Mouse (Mus musculus) intestine, embryonic 15.5 days (tissue): ENCODE results near the gene Fxyd4. TPM values are rescaled to one million over a fixed set of nuclear protein-coding genes. Genes with fewer than 3 reads are reported as not detected.

Source experiments
- ATAC-seq: fragments of 200-750 bp; cut with Nextera tagmentation; 2 replicates; pipeline ENCODE4 v1.8.0; 2017; ENCODE audit warnings: moderate TSS enrichment, moderate library complexity
- H3K27ac ChIP-seq: fragments of 300-500 bp; sonication (generic); 2 replicates; pipeline ENCODE4 v1.5.1; 2015; ENCODE audit warnings: mild to moderate bottlenecking, inconsistent platforms
- H3K27me3 ChIP-seq: fragments of 300-500 bp; sonication (generic); replicated peaks from 2 replicates; pipeline ENCODE4 v1.6.1; 2015; ENCODE audit warnings: inconsistent platforms
- H3K36me3 ChIP-seq: fragments of 300-500 bp; sonication (generic); 2 replicates; pipeline ENCODE4 v1.6.1; 2015; ENCODE audit warnings: inconsistent platforms
- H3K4me1 ChIP-seq: fragments of 300-500 bp; sonication (generic); replicated peaks from 2 replicates; pipeline ENCODE4 v1.6.1; 2015; ENCODE audit warnings: inconsistent platforms
- H3K4me2 ChIP-seq: fragments of 300-500 bp; sonication (generic); replicated peaks from 2 replicates; pipeline ENCODE4 v1.6.1; 2015; ENCODE audit warnings: mild to moderate bottlenecking, inconsistent platforms
- H3K4me3 ChIP-seq: fragments of 300-500 bp; sonication (generic); replicated peaks from 2 replicates; pipeline ENCODE4 v1.5.1; 2015; ENCODE audit warnings: inconsistent platforms
- H3K9ac ChIP-seq: fragments of 300-500 bp; sonication (generic); 2 replicates; pipeline ENCODE4 v1.6.1; 2015; ENCODE audit warnings: inconsistent platforms
- H3K9me3 ChIP-seq: fragments of 300-500 bp; sonication (generic); 2 replicates; pipeline ENCODE4 v1.6.1; 2016; ENCODE audit warnings: inconsistent platforms
- WGBS: fragments of 180-500 bp; shearing (Covaris S2); methylation state at CpG from one replicate; pipeline ENCODE4 v1.1.7; 2015; 5-methylcytosine and 5-hydroxymethylcytosine counted together
- polyA plus RNA-seq: library from polyadenylated mRNA; unstranded; fragments of >200 nt; fragmentation: Nextera tagmentation; extraction: Ambion mirVana; gene quantifications from 2 replicates; pipeline ENCODE4 v1.2.1, GENCODE M21; 2015

The Fxyd4 gene
- polyA plus RNA-seq, 1 experiment from 2014 or later = 1.8 TPM

DNA sequence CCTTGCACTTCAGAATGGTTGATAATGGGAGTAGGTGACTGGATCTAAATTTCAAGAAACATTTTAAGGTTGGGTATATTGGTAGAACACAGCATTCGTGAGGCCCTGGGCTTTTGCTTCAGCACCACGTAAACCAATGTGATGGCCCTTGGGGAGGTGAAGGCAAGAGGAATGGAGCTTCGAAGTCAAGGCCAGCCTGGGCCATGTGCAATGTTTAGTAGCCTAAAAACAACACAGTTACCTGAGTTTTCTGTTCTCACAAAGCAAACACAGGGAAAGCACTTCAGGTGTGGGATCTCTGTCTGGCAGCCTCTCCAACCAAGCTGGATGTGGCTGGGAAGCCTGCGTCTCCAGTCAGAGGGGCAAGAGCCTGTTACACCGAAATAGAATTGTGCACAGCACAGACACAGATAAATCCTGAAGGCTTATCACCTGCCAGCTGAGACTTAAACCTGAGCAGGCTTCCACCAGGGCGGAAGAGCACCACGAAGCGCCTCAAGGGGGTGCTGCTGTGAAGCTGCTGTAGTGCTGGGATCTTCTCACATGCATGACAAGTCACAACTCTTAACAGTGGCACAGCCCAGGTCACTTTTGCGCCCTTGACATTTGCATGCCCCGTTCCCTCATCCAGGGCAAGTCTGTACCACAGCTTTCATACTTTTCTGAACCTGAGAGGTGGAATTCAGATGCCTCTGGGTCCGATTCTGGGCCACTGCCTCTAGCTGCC is 5.0 kb downstream of the Fxyd4 start:
- 48% methylated on average over 11 of the region's 11 CpGs for WGBS

GRCm38 (mm10) chr6:117929945-117930655 is 7.4 kb downstream of the Fxyd4 start:
- no peak overlapping the region for H3K27ac ChIP-seq
- H3K4me3 ChIP-seq = no peak overlapping the region
- no peaks in the 10 kb centered on the region for H3K27me3 ChIP-seq
- 0 out of 2 replicates have a peak, but pooled peaks have one; percentile 10 for ATAC-seq
- H3K4me2 ChIP-seq = no peak overlapping the region
- WGBS = 92% methylated on average over 3 of the region's 3 CpGs
- no peaks in the 10 kb centered on the region for H3K9me3 ChIP-seq
- H3K36me3 ChIP-seq = peaks cover 14% of the 10 kb centered on the region; the same call in 1 of the 2 replicates
- H3K4me1 ChIP-seq = no peaks in the 10 kb centered on the region
- no peak overlapping the region for H3K9ac ChIP-seq

More for the DNA sequence above, 5.0 kb downstream of the Fxyd4 start:
- Histone ChIP-seq H3K9ac (no peak overlapping the region), H3K4me1 (no peaks in the 10 kb centered on the region), H3K4me3 (no peak overlapping the region), H3K27ac (no peak overlapping the region), H3K9me3 (no peaks in the 10 kb centered on the region), H3K4me2 (no peak overlapping the region), H3K27me3 (no peaks in the 10 kb centered on the region), H3K36me3 (peaks cover 4% of the 10 kb centered on the region; the same call in 1 of the 2 replicates)
- ATAC-seq = 0 out of 2 replicates have a peak, but pooled peaks have one; percentile 50

GRCm38 (mm10) chr6:117928746-117929145 is 8.7 kb downstream of the Fxyd4 start:
- Histone ChIP-seq H3K9me3 (no peaks in the 10 kb centered on the region), H3K27ac (no peak overlapping the region), H3K36me3 (peaks cover 14% of the 10 kb centered on the region; the same call in 1 of the 2 replicates), H3K27me3 (no peaks in the 10 kb centered on the region), H3K4me1 (no peaks in the 10 kb centered on the region), H3K4me2 (no peak overlapping the region), H3K4me3 (no peak overlapping the region), H3K9ac (no peak overlapping the region)
- WGBS = 89% methylated on average over 5 of the region's 5 CpGs
- no peak for ATAC-seq

DNA sequence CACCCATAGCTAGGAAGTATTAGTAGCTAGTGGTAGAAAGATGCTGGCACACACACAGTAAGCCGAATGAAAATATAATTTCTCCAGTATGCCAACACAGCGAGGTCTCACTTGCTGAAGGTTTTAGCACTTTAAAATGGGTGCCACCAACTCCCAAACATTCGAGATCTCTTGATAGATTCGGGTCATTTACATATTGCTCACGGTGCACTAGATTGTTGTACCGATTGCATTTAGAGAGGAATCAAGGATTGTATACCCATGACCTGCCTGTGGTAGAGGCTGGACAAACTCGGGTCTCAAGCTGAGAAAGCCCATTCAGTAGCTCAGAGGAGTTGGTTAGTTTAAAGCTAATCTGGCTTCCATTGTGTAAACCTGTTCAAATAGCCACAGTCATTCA is 9.5 kb downstream of the Fxyd4 start:
- no peak overlapping the region for H3K4me3 ChIP-seq
- H3K4me1 ChIP-seq = no peaks in the 10 kb centered on the region
- no peaks in the 10 kb centered on the region for H3K27me3 ChIP-seq
- no peak for ATAC-seq
- no peak overlapping the region for H3K9ac ChIP-seq
- H3K4me2 ChIP-seq = no peak overlapping the region
- H3K27ac ChIP-seq = no peak overlapping the region
- WGBS = 90% methylated on average over 7 of the region's 7 CpGs
- H3K9me3 ChIP-seq = no peaks in the 10 kb centered on the region
- peaks cover 14% of the 10 kb centered on the region; the same call in 1 of the 2 replicates for H3K36me3 ChIP-seq

DNA sequence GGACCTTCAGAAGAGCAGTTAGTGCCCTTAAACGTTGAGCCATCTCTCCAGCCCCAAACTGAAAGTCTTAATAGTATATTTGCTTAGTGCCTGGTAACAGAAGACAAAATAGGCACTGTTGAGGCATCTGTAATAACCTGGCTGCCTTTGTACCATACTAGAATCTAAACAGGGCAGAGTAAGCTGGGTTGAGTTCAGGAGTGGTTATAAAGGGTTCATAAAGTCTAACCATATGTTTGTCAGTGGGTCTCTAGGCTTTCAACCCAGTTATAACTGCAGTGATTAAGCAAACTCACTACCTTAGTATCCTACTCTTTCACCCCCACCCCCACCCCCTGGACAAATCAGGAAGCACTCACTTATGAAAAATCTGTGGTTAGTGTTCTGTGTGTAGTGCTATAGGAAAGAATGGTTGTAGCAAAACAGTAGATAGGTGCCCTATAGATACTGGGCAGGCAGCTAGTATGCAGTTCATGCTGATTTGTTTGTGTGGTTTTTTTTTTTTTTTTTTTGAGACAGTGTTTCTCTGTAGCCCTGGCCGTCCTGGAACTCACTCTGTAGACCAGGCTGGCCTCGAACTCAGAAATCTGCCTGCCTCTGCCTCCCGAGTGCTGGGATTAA is 10.5 kb downstream of the Fxyd4 start:
- no peaks in the 10 kb centered on the region for H3K27me3 ChIP-seq
- ATAC-seq = peak; percentile 20; the same call in 1 of the 2 replicates
- whole genome bisulfite sequencing = 71% methylated on average over 4 of the region's 4 CpGs
- H3K36me3 ChIP-seq = peaks cover 14% of the 10 kb centered on the region; the same call in 1 of the 2 replicates
- no peaks in the 10 kb centered on the region for H3K9me3 ChIP-seq
- no peak overlapping the region for H3K4me3 ChIP-seq
- H3K4me1 ChIP-seq = no peaks in the 10 kb centered on the region
- no peak overlapping the region for H3K27ac ChIP-seq
- no peak overlapping the region for H3K9ac ChIP-seq
- H3K4me2 ChIP-seq = no peak overlapping the region

GRCm38 (mm10) chr6:117922041-117922440 is 15.5 kb downstream of the Fxyd4 start:
- ATAC-seq = no peak
- Histone ChIP-seq H3K27ac (no peak overlapping the region), H3K9me3 (no peaks in the 10 kb centered on the region), H3K4me3 (no peak overlapping the region), H3K4me1 (peaks cover 2% of the 10 kb centered on the region; the same call in 1 of the 2 replicates), H3K36me3 (peaks cover 10% of the 10 kb centered on the region; the same call in 1 of the 2 replicates), H3K4me2 (no peak overlapping the region), H3K9ac (no peak overlapping the region), H3K27me3 (no peaks in the 10 kb centered on the region)
- WGBS = 89% methylated on average over 3 of the region's 3 CpGs

GRCm38 (mm10) chr6:117920659-117921640 is 16.5 kb downstream of the Fxyd4 start:
- H3K4me3 ChIP-seq = no peak overlapping the region
- H3K4me2 ChIP-seq = peak overlapping the region; percentile 22; the same call in 1 of the 2 replicates
- no peaks in the 10 kb centered on the region for H3K27me3 ChIP-seq
- no peaks in the 10 kb centered on the region for H3K9me3 ChIP-seq
- 51% methylated on average over 3 of the region's 3 CpGs for WGBS
- no peak overlapping the region for H3K27ac ChIP-seq
- peaks cover 3% of the 10 kb centered on the region; the same call in 1 of the 2 replicates for H3K4me1 ChIP-seq
- no peak for ATAC-seq
- no peak overlapping the region for H3K9ac ChIP-seq
- peaks cover 5% of the 10 kb centered on the region; the same call in 1 of the 2 replicates for H3K36me3 ChIP-seq

GRCm38 (mm10) chr6:117918043-117918442 is 19.4 kb downstream of the Fxyd4 start:
- H3K4me3 ChIP-seq = peak overlapping the region; percentile 63
- WGBS = 11% methylated on average over 5 of the region's 5 CpGs

DNA sequence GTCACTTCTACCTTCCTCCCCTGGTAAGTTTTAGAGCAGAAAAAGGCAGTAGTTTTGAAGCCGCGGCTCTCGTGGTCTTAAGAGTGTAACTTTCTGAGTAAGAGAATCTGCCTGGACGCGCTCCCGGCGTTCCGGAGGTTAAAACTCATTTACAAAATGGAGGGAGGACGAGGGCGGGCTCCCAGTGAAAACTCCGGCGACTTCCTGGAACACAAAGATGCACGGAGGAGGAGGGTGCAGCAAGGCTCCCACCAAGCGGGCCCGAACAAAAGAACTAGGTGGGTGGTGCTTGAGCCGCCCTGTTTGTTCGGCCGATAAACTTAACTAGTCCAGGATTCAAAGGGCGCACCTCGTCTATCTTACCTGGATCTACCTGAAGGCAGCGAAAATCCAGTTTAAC is 19.9 kb downstream of the Fxyd4 start:
- under 1% methylated on average over 21 of the region's 21 CpGs for WGBS
- no peaks in the 10 kb centered on the region for H3K9me3 ChIP-seq
- no peaks in the 10 kb centered on the region for H3K36me3 ChIP-seq

More at GRCm38 (mm10) chr6:117918043-117918442, 19.4 kb downstream of the Fxyd4 start:
- Histone ChIP-seq H3K9ac (peak overlapping the region; percentile 74), H3K9me3 (no peaks in the 10 kb centered on the region), H3K27me3 (no peaks in the 10 kb centered on the region), H3K4me2 (peak overlapping the region; percentile 73), H3K27ac (peak overlapping the region; percentile 97), H3K4me1 (peaks cover 9% of the 10 kb centered on the region; the same call in 1 of the 2 replicates), H3K36me3 (no peaks in the 10 kb centered on the region)
- no peak for ATAC-seq

DNA sequence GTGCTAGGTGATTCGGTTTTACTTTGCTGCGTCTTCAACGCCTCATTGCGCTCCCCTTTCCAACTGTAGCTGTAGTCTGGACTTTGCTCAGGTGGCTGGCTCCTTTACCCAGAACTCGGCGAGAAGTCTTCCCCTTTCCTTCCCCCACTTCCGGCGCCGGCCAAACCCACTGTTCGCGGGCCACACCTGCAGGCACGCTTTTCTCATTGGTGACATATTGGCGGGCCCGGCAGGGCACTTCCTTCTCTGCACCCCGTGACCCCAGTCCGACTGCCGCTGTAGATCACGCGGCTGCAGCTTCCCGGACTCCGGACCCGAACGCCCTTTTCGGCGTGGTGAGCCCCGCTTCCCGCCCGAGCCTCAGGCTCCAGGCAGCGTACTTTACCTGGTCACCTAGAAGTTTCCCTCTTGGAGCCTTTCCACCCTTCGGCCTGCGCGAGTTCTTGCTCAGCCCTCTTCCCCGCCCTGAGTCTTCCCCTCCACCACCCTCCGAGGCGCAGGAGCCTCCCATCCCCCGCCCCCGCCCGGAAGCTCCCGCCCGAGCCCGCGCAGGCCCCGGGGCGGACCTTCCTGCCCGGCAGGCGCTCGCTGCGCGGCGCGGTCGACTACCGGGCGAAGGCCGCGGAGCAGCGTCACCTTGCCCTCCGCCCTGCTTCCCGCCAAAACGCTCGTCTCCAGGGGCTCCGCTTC is 20.6 kb downstream of the Fxyd4 start:
- Histone ChIP-seq H3K36me3 (no peaks in the 10 kb centered on the region), H3K9ac (peak overlapping the region; percentile 74), H3K4me1 (peaks cover 9% of the 10 kb centered on the region; the same call in 1 of the 2 replicates), H3K4me2 (peak overlapping the region; percentile 73), H3K4me3 (peak overlapping the region; percentile 63), H3K27me3 (no peaks in the 10 kb centered on the region), H3K27ac (peak overlapping the region; percentile 97), H3K9me3 (no peaks in the 10 kb centered on the region)
- WGBS = under 1% methylated on average over 62 of the region's 62 CpGs
- ATAC-seq = peak; percentile 96

More for the DNA sequence above, 19.9 kb downstream of the Fxyd4 start:
- peak overlapping the region; percentile 63 for H3K4me3 ChIP-seq
- peak overlapping the region; percentile 73 for H3K4me2 ChIP-seq
- peak overlapping the region; percentile 74 for H3K9ac ChIP-seq
- ATAC-seq = peak; percentile 69
- H3K27ac ChIP-seq = peak overlapping the region; percentile 97
- H3K4me1 ChIP-seq = peaks cover 9% of the 10 kb centered on the region; the same call in 1 of the 2 replicates
- no peaks in the 10 kb centered on the region for H3K27me3 ChIP-seq
